Mouse (Mus musculus): Measurements from ENCODE around the gene Pth2. TPM values are rescaled to one million over a fixed set of nuclear protein-coding genes. Genes with fewer than 3 reads are reported as not detected.
"Not testable (repeated sequence)": the region's sequence is repeated elsewhere in the genome, so short reads cannot be mapped to it uniquely, and the experiment has no call there.

Pth2 gene
- total and polyA plus RNA-seq, 2 experiments from 2014 or later, result not detected

GRCm38 (mm10) chr7:45167761-45168445 is 12.9 kb upstream of the Pth2 start:
- H3K27ac ChIP-seq (ENCODE audit: low read depth), result no peak overlapping the region
- 4% methylated on average over 19 of the region's 19 CpGs for WGBS
- no peak overlapping the region for H3K4me2 ChIP-seq (ENCODE audit: low read depth, low read length)
- H3K36me3 ChIP-seq (replicated peaks; ENCODE audit: control insufficient read depth, insufficient read depth, low read length), result 0 out of 2 replicates have a peak, but pooled peaks cover 3% of the 10 kb centered on the region
- TF ChIP-seq EP300 (IDR thresholded peaks at IDR 0.05; ENCODE audit: low read depth) (no peak), CTCF (IDR thresholded peaks at IDR 0.05; ENCODE audit: low read depth) (no peak)
- DNase-seq (ENCODE audit: low spot score) (no peak), ATAC-seq (ENCODE audit: insufficient read depth, low read depth) (no peak)
- no peak overlapping the region for H3K9ac ChIP-seq (replicated peaks; ENCODE audit: low read depth, low read length)
- H3K9me3 ChIP-seq (replicated peaks; ENCODE audit: control insufficient read depth, low read length), result peaks cover 32% of the 10 kb centered on the region
- no peak overlapping the region for H3K4me3 ChIP-seq (ENCODE audit: low read depth, low read length)
- H3K27me3 ChIP-seq (ENCODE audit: control insufficient read depth, insufficient read depth, low read length), result peaks cover 73% of the 10 kb centered on the region
- H3K4me1 ChIP-seq (ENCODE audit: control insufficient read depth, insufficient read depth), result 0 out of 2 replicates have a peak, but pooled peaks cover 6% of the 10 kb centered on the region

GRCm38 (mm10) chr7:45168656-45169055 is 12.1 kb upstream of the Pth2 start:
- no peak overlapping the region for H3K9ac ChIP-seq (replicated peaks; ENCODE audit: low read depth, low read length)
- H3K27ac ChIP-seq (ENCODE audit: low read depth), result no peak overlapping the region
- H3K4me3 ChIP-seq (ENCODE audit: low read depth, low read length), result 0 out of 2 replicates have a peak overlapping the region, but pooled peaks have one; percentile 11
- ATAC-seq (ENCODE audit: insufficient read depth, low read depth) (no peak), DNase-seq (ENCODE audit: low spot score) (no peak)
- no peak overlapping the region for H3K4me2 ChIP-seq (ENCODE audit: low read depth, low read length)
- TF ChIP-seq EP300 (IDR thresholded peaks at IDR 0.05; ENCODE audit: low read depth) (no peak), CTCF (IDR thresholded peaks at IDR 0.05; ENCODE audit: low read depth) (no peak)
- 7% methylated on average over 24 of the region's 24 CpGs for WGBS
- 0 out of 2 replicates have a peak, but pooled peaks cover 3% of the 10 kb centered on the region for H3K36me3 ChIP-seq (replicated peaks; ENCODE audit: control insufficient read depth, insufficient read depth, low read length)
- H3K9me3 ChIP-seq (replicated peaks; ENCODE audit: control insufficient read depth, low read length), result peaks cover 32% of the 10 kb centered on the region
- H3K4me1 ChIP-seq (ENCODE audit: control insufficient read depth, insufficient read depth), result 0 out of 2 replicates have a peak, but pooled peaks cover 6% of the 10 kb centered on the region
- peaks cover 67% of the 10 kb centered on the region for H3K27me3 ChIP-seq (ENCODE audit: control insufficient read depth, insufficient read depth, low read length)

- Histone ChIP-seq H3K4me2 (ENCODE audit: low read depth, low read length) (no peak overlapping the region), H3K9me3 (replicated peaks; ENCODE audit: control insufficient read depth, low read length) (peaks cover 32% of the 10 kb centered on the region), H3K27ac (ENCODE audit: low read depth) (no peak overlapping the region), H3K36me3 (replicated peaks; ENCODE audit: control insufficient read depth, insufficient read depth, low read length) (0 out of 2 replicates have a peak, but pooled peaks cover 3% of the 10 kb centered on the region), H3K9ac (replicated peaks; ENCODE audit: low read depth, low read length) (no peak overlapping the region), H3K4me1 (ENCODE audit: control insufficient read depth, insufficient read depth) (0 out of 2 replicates have a peak, but pooled peaks cover 6% of the 10 kb centered on the region), H3K4me3 (ENCODE audit: low read depth, low read length) (peak overlapping the region; percentile 8), H3K27me3 (ENCODE audit: control insufficient read depth, insufficient read depth, low read length) (peaks cover 65% of the 10 kb centered on the region)
- WGBS, result 83% methylated on average over 3 of the region's 3 CpGs
- DNase-seq (ENCODE audit: low spot score), result no peak
- no peak for ATAC-seq (ENCODE audit: insufficient read depth, low read depth)
- no peak for TF ChIP-seq CTCF (IDR thresholded peaks at IDR 0.05; ENCODE audit: low read depth)
- TF ChIP-seq EP300 (IDR thresholded peaks at IDR 0.05; ENCODE audit: low read depth), result no peak
These were observed 11.3 kb upstream of the Pth2 start for GRCm38 (mm10) chr7:45169495-45169894.

GRCm38 (mm10) chr7:45172974-45173373 is 7.8 kb upstream of the Pth2 start:
- WGBS, result 56% methylated on average over 7 of the region's 7 CpGs

GRCm38 (mm10) chr7:45173772-45174171 is 7.0 kb upstream of the Pth2 start:
- H3K27ac ChIP-seq (ENCODE audit: low read depth); DNase-seq (ENCODE audit: low spot score); H3K36me3 ChIP-seq (replicated peaks; ENCODE audit: control insufficient read depth, insufficient read depth, low read length); H3K4me2 ChIP-seq (ENCODE audit: low read depth, low read length); H3K9ac ChIP-seq (replicated peaks; ENCODE audit: low read depth, low read length); H3K4me1 ChIP-seq (ENCODE audit: control insufficient read depth, insufficient read depth); ATAC-seq (ENCODE audit: insufficient read depth, low read depth); H3K4me3 ChIP-seq (ENCODE audit: low read depth, low read length): not testable (repeated sequence)
- WGBS, result 43% methylated on average over 1 of the region's 1 CpGs
- TF ChIP-seq CTCF (IDR thresholded peaks at IDR 0.05; ENCODE audit: low read depth), result peak; percentile 43
- peaks cover 68% of the 10 kb centered on the region for H3K27me3 ChIP-seq (ENCODE audit: control insufficient read depth, insufficient read depth, low read length)
- peaks cover 28% of the 10 kb centered on the region for H3K9me3 ChIP-seq (replicated peaks; ENCODE audit: control insufficient read depth, low read length)

More at GRCm38 (mm10) chr7:45172974-45173373, 7.8 kb upstream of the Pth2 start:
- TF ChIP-seq EP300 (IDR thresholded peaks at IDR 0.05; ENCODE audit: low read depth) (no peak), CTCF (IDR thresholded peaks at IDR 0.05; ENCODE audit: low read depth) (no peak)
- Histone ChIP-seq H3K4me1 (ENCODE audit: control insufficient read depth, insufficient read depth) (no peaks in the 10 kb centered on the region), H3K9me3 (replicated peaks; ENCODE audit: control insufficient read depth, low read length) (peaks cover 32% of the 10 kb centered on the region), H3K27me3 (ENCODE audit: control insufficient read depth, insufficient read depth, low read length) (peaks cover 68% of the 10 kb centered on the region), H3K4me3 (ENCODE audit: low read depth, low read length) (no peak overlapping the region), H3K36me3 (replicated peaks; ENCODE audit: control insufficient read depth, insufficient read depth, low read length) (0 out of 2 replicates have a peak, but pooled peaks cover 3% of the 10 kb centered on the region), H3K4me2 (ENCODE audit: low read depth, low read length) (no peak overlapping the region), H3K9ac (replicated peaks; ENCODE audit: low read depth, low read length) (no peak overlapping the region), H3K27ac (ENCODE audit: low read depth) (no peak overlapping the region)
- DNase-seq (ENCODE audit: low spot score) (no peak), ATAC-seq (ENCODE audit: insufficient read depth, low read depth) (no peak)

Measured in heart, postnatal 0 days (tissue).